Mouse (Mus musculus) embryo, embryonic 10 days (tissue): ENCODE results near the gene Slc38a6.

Experiments
- DNase-seq: peaks from one replicate; pipeline ENCODE4 v3.0.0-alpha.2; 2015; ENCODE audit warnings: low spot score

Gene Slc38a6

GRCm38 (mm10) chr12:73324180-73324586 is 37.6 kb downstream of the Slc38a6 start:
- no peak for DNase-seq

DNA sequence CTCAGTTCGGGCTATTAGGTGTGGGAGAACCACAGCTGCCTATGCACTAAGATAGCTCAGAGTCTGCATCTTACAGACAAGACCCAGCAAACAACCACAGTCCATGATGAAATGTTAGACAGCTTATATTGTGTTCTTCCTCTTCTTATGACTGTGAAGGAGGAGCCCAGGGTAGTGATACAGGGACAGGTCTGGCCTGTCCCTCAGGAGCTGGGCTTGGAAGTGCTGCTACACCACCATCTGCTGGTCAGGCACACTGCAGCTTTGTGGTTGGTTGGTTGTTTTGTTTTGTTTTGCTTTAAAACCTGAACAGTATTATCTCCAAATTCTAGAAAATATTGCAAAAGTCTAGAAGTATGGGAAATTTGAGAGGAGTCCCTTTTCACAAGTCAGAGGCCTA is 38.2 kb downstream of the Slc38a6 start:
- DNase-seq, result peak; percentile 35

GRCm38 (mm10) chr12:73325181-73325580 is 38.6 kb downstream of the Slc38a6 start:
- no peak for DNase-seq

DNA sequence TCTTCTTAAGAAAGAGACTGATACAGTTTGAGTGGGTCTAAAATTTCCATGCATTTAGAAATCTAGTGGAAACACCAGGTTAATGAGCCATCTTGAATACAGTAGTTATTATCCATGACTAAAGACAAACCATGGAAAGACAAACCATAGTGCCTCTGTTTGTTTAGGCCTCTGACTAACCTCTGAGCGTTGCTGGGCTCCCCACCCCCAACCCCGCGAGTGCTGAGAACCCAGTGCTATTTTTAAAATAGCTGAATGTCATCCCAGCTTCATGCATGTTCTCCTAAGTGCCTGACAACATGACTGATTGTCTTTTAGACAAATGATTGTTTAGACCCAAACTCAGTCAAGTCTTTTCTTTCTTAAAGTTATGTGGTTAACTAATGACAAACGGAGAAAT is 39.0 kb downstream of the Slc38a6 start:
- no peak for DNase-seq

DNA sequence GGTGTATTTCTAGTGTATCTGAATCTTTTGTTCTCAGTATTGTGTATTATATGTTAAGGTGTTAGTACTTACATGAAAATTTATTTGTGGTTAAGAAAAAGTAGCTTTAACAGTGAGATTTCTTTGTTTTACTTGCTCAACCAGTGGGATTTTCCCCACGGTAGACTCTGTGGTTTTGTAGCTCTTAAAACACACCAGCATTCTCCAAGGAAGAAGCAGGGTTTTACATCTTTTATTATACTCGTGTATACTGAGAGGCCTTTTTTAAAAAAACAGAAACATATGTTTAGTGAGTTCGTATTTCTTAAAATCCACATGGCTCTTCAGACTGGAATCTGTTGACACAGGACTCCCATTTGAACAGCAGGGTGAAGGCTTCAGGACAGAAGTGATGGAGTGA is 40.8 kb downstream of the Slc38a6 start:
- no peak for DNase-seq

GRCm38 (mm10) chr12:73328448-73329167 is 42.0 kb downstream of the Slc38a6 start:
- DNase-seq, result no peak

DNA sequence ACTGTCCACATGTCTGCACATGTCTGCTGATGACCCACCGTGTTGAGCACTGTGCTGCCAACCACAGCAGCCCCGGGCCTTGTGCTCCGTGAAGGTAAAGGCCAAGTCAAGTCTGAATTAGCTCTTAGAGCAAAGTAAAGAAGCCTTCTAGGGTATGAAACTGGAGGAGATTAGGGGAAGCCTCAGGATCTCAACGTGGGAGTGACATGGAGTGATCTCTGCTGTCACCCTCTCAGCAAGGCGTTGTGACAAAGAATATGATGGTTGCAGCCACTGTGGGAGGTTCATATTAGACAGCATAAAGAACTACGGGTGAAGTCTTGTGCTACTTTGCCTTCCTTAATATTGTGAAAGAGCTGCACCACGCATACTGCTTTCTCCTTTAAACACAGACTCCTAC is 43.7 kb downstream of the Slc38a6 start:
- no peak for DNase-seq

GRCm38 (mm10) chr12:73332701-73333100 is 46.1 kb downstream of the Slc38a6 start:
- no peak for DNase-seq

GRCm38 (mm10) chr12:73334051-73334551 is 47.5 kb downstream of the Slc38a6 start:
- no peak for DNase-seq

DNA sequence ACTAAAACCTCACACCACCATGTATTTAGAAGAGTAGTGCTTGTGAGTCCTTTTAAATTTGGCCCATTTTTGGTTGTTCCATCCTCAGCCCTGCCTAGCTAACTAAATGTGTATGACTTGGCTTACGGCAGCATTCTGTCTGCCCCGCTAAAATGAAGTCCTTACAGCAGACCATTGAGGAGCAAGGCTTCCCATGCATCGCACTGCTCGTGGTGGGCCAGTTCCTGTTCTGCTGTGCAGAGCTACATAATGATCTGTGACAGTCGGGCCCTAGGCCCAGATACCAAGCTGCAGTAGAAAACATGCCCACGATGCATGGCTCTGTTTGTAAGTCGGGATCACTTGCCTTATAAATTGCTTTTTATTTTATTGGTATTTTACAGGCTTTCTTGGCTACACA is 50.5 kb downstream of the Slc38a6 start:
- DNase-seq, result no peak

- peak; percentile 79 for DNase-seq
Observed at GRCm38 (mm10) chr12:73340642-73341293, 54.2 kb downstream of the Slc38a6 start.

GRCm38 (mm10) chr12:73341703-73342663 is 55.4 kb downstream of the Slc38a6 start:
- DNase-seq, result no peak

DNA sequence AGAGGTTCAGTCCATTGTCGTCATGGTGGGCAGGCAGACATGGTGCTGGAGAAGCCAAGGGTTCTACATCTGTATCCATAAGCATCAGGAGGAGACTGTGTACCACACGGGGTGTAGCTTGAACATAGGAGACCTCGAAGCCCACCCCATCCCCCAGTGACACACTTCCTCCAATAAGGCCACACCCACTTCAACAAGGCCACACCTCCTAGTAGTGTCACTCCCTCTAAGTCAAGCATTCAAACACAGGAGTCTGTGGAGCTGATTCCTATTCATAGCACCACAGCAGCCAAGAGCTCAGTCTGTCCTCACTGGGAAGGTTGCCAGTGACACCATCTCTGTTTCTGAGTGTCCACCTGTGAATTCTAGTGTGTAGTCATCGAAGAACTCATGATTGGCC is 57.7 kb downstream of the Slc38a6 start:
- DNase-seq, result no peak

DNA sequence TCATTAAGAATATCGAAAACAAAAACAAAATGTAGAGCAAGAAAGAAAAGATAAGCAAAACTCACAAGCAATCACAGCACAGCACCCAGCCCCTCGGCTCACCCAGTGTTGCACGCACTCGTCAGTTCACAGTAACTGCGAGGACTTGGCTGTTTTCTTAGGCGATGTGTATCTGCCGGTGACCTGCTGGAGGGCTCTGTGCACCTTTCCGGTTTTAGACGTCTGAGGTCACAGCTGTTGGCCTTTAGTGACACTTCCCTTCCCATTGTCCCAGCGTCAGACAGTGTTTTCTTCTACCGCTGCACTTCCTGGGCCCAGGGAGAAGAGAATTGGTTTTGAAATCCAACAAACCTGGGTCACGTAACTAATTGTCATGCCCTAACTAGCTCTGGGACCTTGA is 58.6 kb downstream of the Slc38a6 start:
- peak; percentile 38 for DNase-seq

GRCm38 (mm10) chr12:73347202-73347601 is 60.6 kb downstream of the Slc38a6 start:
- DNase-seq, result no peak

DNA sequence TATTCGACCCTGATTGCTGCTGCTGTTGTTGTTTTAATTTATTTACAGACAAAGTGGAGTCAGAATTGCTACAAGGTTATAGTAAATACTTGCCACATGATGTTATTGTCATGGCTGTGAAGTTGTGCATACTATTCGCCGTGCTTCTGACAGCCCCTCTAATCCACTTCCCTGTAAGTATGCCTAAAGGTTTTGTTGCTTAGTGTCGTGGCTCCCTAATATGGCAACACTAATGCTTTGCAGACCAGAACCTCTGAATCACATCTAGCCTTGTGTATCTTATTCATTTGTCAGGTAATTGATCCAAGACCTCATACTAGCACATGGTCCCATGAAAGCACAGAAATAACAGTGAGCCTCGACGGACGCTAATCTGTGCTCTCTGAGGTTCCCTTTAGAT is 63.9 kb downstream of the Slc38a6 start:
- peak; percentile 43 for DNase-seq

- peak; percentile 65 for DNase-seq
Observed at GRCm38 (mm10) chr12:73350982-73351381, 64.4 kb downstream of the Slc38a6 start.

GRCm38 (mm10) chr12:73351746-73352145 is 65.2 kb downstream of the Slc38a6 start:
- DNase-seq, result peak; percentile 31

DNA sequence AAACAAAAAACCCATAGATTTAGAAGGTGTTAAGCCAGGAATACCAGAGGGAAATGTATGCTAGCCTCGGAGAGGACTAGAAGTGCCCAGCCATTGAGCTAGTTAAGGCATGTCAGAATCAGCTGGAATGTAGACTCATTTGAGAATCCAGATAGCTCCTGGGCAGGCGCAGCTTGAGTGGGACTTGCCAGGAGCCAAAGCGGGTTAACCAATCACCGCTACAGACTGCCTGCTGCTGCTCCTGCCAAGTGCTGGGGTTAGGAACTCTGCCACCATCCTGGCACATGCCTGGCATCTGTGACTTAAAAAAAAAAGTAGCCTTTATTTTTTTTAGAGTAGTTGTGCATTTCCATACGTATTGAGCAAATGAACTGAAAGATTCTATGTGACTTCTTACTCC is 66.8 kb downstream of the Slc38a6 start:
- DNase-seq, result no peak

- DNase-seq, result no peak
Observed at GRCm38 (mm10) chr12:73354521-73354920, 67.9 kb downstream of the Slc38a6 start.

DNA sequence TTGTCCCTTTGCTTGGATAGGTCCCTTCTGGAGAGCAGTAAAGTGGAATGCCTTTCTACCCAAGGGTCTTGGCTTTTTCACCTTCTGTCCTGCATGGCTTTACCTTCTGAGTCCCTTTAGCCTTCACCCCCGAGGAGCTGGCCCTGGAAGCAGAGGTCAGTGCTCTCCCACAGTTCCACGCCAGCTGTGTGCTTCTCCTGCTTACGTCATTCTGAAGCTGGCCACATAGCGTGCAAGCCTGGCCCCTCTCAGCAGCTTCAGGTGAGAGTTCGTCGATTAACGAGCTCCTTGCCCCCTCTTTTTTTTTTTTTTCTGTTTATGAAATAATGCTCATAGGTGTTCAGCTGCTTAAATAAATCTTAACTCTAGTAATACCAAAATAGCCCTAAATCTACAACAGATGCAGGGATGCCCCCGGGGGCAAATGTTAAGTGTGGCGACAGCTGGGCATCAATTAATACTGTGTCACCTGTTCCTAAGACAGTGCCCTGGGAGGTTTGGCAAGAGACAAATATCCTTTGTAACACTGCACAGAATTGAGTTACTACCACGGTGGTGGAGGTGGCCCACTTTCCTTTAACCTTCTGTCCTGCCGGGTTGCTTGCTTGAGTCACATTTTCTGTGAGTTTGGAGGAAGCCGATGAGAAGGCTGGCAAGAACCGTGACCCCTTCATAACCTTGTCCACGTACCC is 68.7 kb downstream of the Slc38a6 start:
- peak; percentile 60 for DNase-seq

DNA sequence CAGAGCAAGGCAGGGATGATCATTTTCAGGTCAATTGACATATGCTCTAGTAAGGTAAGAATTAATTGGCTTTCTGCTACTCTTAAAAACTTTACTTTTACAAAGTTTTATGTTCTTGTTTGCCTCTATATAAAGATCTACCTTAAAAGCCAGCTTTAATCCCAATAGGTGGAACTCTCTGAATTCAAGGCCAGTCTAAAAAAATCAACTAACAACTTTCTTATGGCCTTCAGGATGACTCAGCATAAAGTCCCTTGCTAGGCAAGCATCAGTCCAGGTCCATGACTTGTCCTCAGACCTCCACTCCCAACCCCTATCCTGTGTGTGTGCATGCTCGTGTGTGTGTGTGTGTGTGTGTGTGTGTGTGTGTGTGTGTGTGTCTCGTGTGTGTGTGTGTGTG is 70.1 kb downstream of the Slc38a6 start:
- DNase-seq, result no peak
